Comparison of ENCODE assay signal across 8 mouse cellular contexts in the genomic region with DNA sequence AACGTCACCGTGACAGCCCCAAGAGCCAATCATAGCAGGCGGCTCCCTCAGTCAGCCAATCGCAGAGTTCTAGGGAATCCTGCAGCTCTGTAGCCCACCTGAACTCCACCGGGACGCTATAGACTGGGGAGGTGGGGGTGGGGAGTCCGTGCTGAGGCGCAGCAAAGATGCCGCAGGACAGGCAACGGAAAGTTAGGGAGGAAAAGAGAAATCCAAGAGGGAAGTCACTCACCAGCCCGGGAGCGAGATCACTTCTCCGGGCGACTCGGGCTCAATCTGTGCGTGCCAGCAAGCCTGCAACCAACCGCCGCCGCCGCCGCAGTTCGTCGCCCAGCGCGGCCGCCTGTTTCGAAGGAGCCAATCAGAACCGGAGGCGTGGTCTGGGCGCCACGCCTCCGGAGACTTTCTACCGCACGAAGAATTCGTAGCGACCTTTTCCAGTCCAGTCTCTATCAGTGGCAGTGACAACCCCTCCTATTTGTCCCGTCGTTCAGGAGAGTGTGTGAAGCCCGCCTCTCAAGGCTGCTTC. TPM values are rescaled to one million over a fixed set of nuclear protein-coding genes. Genes with fewer than 3 reads are reported as not detected.
A peak's percentile ranks its signal among the peaks of the same experiment; 100 is the strongest.
DNase-seq lines count a peak whose midpoint lies in the region; ATAC-seq lines count a peak whose summit lies in the region.

A gene (minus strand): TSS at position 345 of the 529 bp plus-strand sequence.

- peak; percentile 98 for ATAC-seq in hindbrain, embryonic 16.5 days

- H3K4me3 ChIP-seq in hindbrain, embryonic 16.5 days (ENCODE audit: low read length): peak within 1 kb of the TSS; percentile 80

- H3K4me2 ChIP-seq in hindbrain, embryonic 16.5 days (ENCODE audit: low read length): peak within 1 kb of the TSS; percentile 99

- no peaks in the 10 kb centered on the region for H3K36me3 ChIP-seq in hindbrain, embryonic 16.5 days (ENCODE audit: control insufficient read depth, insufficient read depth, low read length)

- H3K27me3 ChIP-seq in hindbrain, embryonic 16.5 days (replicated peaks; ENCODE audit: control insufficient read depth, insufficient read depth, low read length): peaks cover 4% of the 10 kb centered on the region; the same call in 1 of the 2 replicates

- H3K4me1 ChIP-seq in hindbrain, embryonic 16.5 days (ENCODE audit: control insufficient read depth, insufficient read depth, low read depth, low read length): peaks cover 6% of the 10 kb centered on the region

- WGBS in hindbrain, embryonic 16.5 days: under 1% methylated on average over 39 of the region's 39 CpGs

- peak within 1 kb of the TSS; percentile 44; the same call in 1 of the 2 replicates for H3K27ac ChIP-seq in hindbrain, embryonic 16.5 days (ENCODE audit: low read depth, low read length)

- no peaks in the 10 kb centered on the region for H3K9me3 ChIP-seq in hindbrain, embryonic 16.5 days (ENCODE audit: control insufficient read depth, low read length)

- H3K9ac ChIP-seq in hindbrain, embryonic 16.5 days (ENCODE audit: low read depth, low read length): peak within 1 kb of the TSS; percentile 69

- DNase-seq in ZHBTc4 (ENCODE audit: low read depth, low spot score): peak; percentile 97
- peak; percentile 54 to 87 for DNase-seq in cerebellum, postnatal 4 days (ENCODE audit: low spot score in 2 of 2)
- peak; percentile 72 for DNase-seq in gastrocnemius, adult 18-20 months (ENCODE audit: low spot score)
- peak; percentile 43 for DNase-seq in left cerebral cortex, adult 11 months (ENCODE audit: low spot score)
- DNase-seq in lung, postnatal 36 days: peak; percentile 88
- peak; percentile 89 for DNase-seq in retina, embryonic 14.5 days (ENCODE audit: low spot score)
- DNase-seq in thymus, postnatal 36 days: peak; percentile 81 to 83

RNA-seq across cellular contexts. Expression of the gene that starts here (rescaled TPM):
- total RNA-seq in gastrocnemius, adult 18-20 months (2021): 1 to 10 TPM in 1 of 2 experiments, under 1 TPM in 1; 0.88 to 2.0 TPM
- 5.4 and 6.2 TPM in 2 replicates for polyA plus RNA-seq in hindbrain, embryonic 16.5 days (2015; fragmentation: Nextera tagmentation; extraction: Ambion mirVana)

Comparison
In these comparisons a context has a peak if more than half of its experiments do, and no peak if none do; other contexts are left out.
1. Peak in every context shown above with its lines: DNase-seq, ATAC-seq, H3K4me3 ChIP-seq and H3K27ac ChIP-seq.
2. DNase-seq: peak in every context shown above with its lines; median percentile 97 in ZHBTc4; 89 in retina, embryonic 14.5 days; 88 in lung, postnatal 36 days; 82 in thymus, postnatal 36 days; 72 in gastrocnemius, adult 18-20 months; 70 in cerebellum, postnatal 4 days; 43 in left cerebral cortex, adult 11 months.